In the genomic region with DNA sequence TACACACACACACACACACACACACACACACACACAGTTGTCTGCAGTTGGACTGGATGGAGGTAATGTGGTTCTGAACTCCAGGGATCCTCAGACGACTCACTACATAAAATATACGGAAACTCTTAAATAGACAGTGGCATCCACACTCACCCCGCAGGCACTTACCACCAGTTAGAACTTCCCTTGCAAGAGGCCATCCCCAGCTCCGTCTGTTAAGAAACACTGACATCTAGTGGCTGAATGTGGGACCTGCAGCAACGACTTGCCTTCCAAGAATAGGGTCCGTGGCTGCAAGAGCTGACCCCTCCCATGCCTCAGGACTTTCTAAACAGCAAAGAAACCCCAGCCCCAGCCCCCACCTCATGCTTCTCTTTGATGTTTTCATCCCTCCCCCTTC, we compare ENCODE assay signal across 8 mouse cellular contexts. TPM values are rescaled to one million over a fixed set of nuclear protein-coding genes. Genes with fewer than 3 reads are reported as not detected.
DNase-seq lines count a peak whose midpoint lies in the region; ATAC-seq and TF ChIP-seq lines count a peak whose summit lies in the region.

No protein-coding gene starts in this region.

- WGBS in forebrain, embryonic 13.5 days, result 0% methylated on average over 6 of the region's 6 CpGs
- WGBS in heart, postnatal 0 days, result 0% methylated on average over 6 of the region's 6 CpGs
- 4% methylated on average over 6 of the region's 6 CpGs for WGBS in liver, embryonic 14.5 days (ENCODE audit: insufficient replicate concordance)
- 0% methylated on average over 6 of the region's 6 CpGs for WGBS in neural tube, embryonic 15.5 days

- no peak overlapping the region for H3K4me3 ChIP-seq in ES-Bruce4 (ENCODE audit: low read depth, low read length)
- H3K4me3 ChIP-seq in forebrain, embryonic 13.5 days, result no peak overlapping the region
- H3K4me3 ChIP-seq in heart, postnatal 0 days (ENCODE audit: low read depth, low read length), result no peak overlapping the region
- H3K4me3 ChIP-seq in liver, embryonic 14.5 days (ENCODE audit: insufficient read depth in 1 of 2, low read depth in 2 of 2, low read length in 2 of 2), result no peak overlapping the region
- H3K4me3 ChIP-seq in neural tube, embryonic 15.5 days (replicated peaks), result no peak overlapping the region
- peak overlapping the region; percentile 71 for H3K4me3 ChIP-seq in testis, adult 2 months (ENCODE audit: control insufficient read depth, low read depth, low read length)

- H3K4me2 ChIP-seq in forebrain, embryonic 13.5 days, result peak overlapping the region; percentile 42
- H3K4me2 ChIP-seq in heart, postnatal 0 days (ENCODE audit: low read depth, low read length), result no peak overlapping the region
- no peak overlapping the region for H3K4me2 ChIP-seq in liver, embryonic 14.5 days (ENCODE audit: low read depth)
- H3K4me2 ChIP-seq in neural tube, embryonic 15.5 days, result peak overlapping the region; percentile 44

- TF ChIP-seq EP300 in ES-Bruce4 (IDR thresholded peaks at IDR 0.05; ENCODE audit: insufficient read depth, low read depth, low read length), result 0 out of 2 replicates have a peak, but pooled peaks have one; percentile 17
- TF ChIP-seq EP300 in heart, postnatal 0 days (IDR thresholded peaks at IDR 0.05; ENCODE audit: low read depth), result no peak
- no peak for TF ChIP-seq EP300 in liver, embryonic 14.5 days (IDR thresholded peaks at IDR 0.05; ENCODE audit: low read depth)

- H3K9me3 ChIP-seq in ES-Bruce4 (replicated peaks; ENCODE audit: control insufficient read depth, insufficient read depth, low read length, poor library complexity, severe bottlenecking), result no peaks in the 10 kb centered on the region
- H3K9me3 ChIP-seq in forebrain, embryonic 13.5 days (replicated peaks), result no peaks in the 10 kb centered on the region
- H3K9me3 ChIP-seq in heart, postnatal 0 days (replicated peaks; ENCODE audit: control insufficient read depth, low read length), result no peaks in the 10 kb centered on the region
- H3K9me3 ChIP-seq in liver, embryonic 14.5 days (ENCODE audit: control insufficient read depth, low read length), result no peaks in the 10 kb centered on the region
- no peaks in the 10 kb centered on the region for H3K9me3 ChIP-seq in neural tube, embryonic 15.5 days (replicated peaks)

- no peaks in the 10 kb centered on the region for H3K36me3 ChIP-seq in ES-Bruce4 (ENCODE audit: control insufficient read depth, insufficient read depth, low read length, poor library complexity, severe bottlenecking)
- no peaks in the 10 kb centered on the region for H3K36me3 ChIP-seq in forebrain, embryonic 13.5 days (ENCODE audit: poor library complexity, severe bottlenecking)
- H3K36me3 ChIP-seq in heart, postnatal 0 days (replicated peaks; ENCODE audit: control insufficient read depth, insufficient read depth, low read length), result no peaks in the 10 kb centered on the region
- H3K36me3 ChIP-seq in liver, embryonic 14.5 days (replicated peaks; ENCODE audit: control insufficient read depth, insufficient read depth, low read depth), result no peaks in the 10 kb centered on the region
- H3K36me3 ChIP-seq in neural tube, embryonic 15.5 days, result no peaks in the 10 kb centered on the region
- H3K36me3 ChIP-seq in testis, adult 2 months (ENCODE audit: control insufficient read depth, insufficient read depth, low read length), result no peaks in the 10 kb centered on the region

- no peak for TF ChIP-seq POLR2A in ES-Bruce4 (IDR thresholded peaks at IDR 0.05; ENCODE audit: insufficient read depth, low read length)
- TF ChIP-seq POLR2A in testis, adult 2 months (IDR thresholded peaks at IDR 0.05; ENCODE audit: control insufficient read depth, low read depth, low read length), result no peak

- no peaks in the 10 kb centered on the region for H3K27me3 ChIP-seq in ES-Bruce4 (ENCODE audit: control insufficient read depth, insufficient read depth, low read length, poor library complexity, severe bottlenecking)
- H3K27me3 ChIP-seq in forebrain, embryonic 13.5 days, result peaks cover 35% of the 10 kb centered on the region
- peaks cover 34% of the 10 kb centered on the region for H3K27me3 ChIP-seq in heart, postnatal 0 days (ENCODE audit: control insufficient read depth, insufficient read depth, low read length)
- H3K27me3 ChIP-seq in liver, embryonic 14.5 days (ENCODE audit: control insufficient read depth, insufficient read depth, low read length), result peaks cover 7% of the 10 kb centered on the region
- H3K27me3 ChIP-seq in neural tube, embryonic 15.5 days (replicated peaks), result peaks cover 25% of the 10 kb centered on the region
- no peaks in the 10 kb centered on the region for H3K27me3 ChIP-seq in testis, adult 2 months (ENCODE audit: control insufficient read depth, insufficient read depth, low read length)

- ATAC-seq in forebrain, embryonic 13.5 days, result peak; percentile 83
- ATAC-seq in heart, postnatal 0 days (ENCODE audit: insufficient read depth, low read depth), result peak; percentile 44
- ATAC-seq in liver, embryonic 14.5 days (ENCODE audit: insufficient read depth), result no peak
- peak; percentile 67 for ATAC-seq in neural tube, embryonic 15.5 days (ENCODE audit: low FRiP score)

- peak; percentile 99 for TF ChIP-seq CTCF in ES-Bruce4 (IDR thresholded peaks at IDR 0.05; ENCODE audit: low read depth, low read length)
- peak; percentile 97 for TF ChIP-seq CTCF in heart, postnatal 0 days (IDR thresholded peaks at IDR 0.05; ENCODE audit: low read depth)
- TF ChIP-seq CTCF in liver, embryonic 14.5 days (IDR thresholded peaks at IDR 0.05; ENCODE audit: low read depth), result peak; percentile 93
- peak; percentile 93; the same call in 1 of the 2 replicates for TF ChIP-seq CTCF in testis, adult 2 months (IDR thresholded peaks at IDR 0.05; ENCODE audit: control insufficient read depth, insufficient read depth, insufficient replicate concordance, low read depth, low read length)

- peak; percentile 60 for DNase-seq in c-Kit-positive CD71-positive TER-119-positive erythroid progenitor cells, embryonic 14.5 days (ENCODE audit: low spot score)
- DNase-seq in heart, postnatal 0 days (ENCODE audit: low spot score), result peak; percentile 74
- DNase-seq in kidney, postnatal 25 days, result peak; percentile 74 to 88
- peak; percentile 33 to 47 (median 38) for DNase-seq in liver, embryonic 14.5 days (ENCODE audit: low read depth in 3 of 3, low spot score in 3 of 3)

- H3K4me1 ChIP-seq in ES-Bruce4 (ENCODE audit: control insufficient read depth, insufficient read depth, low read length), result peaks cover 3% of the 10 kb centered on the region
- peaks cover 32% of the 10 kb centered on the region for H3K4me1 ChIP-seq in forebrain, embryonic 13.5 days
- H3K4me1 ChIP-seq in heart, postnatal 0 days (ENCODE audit: control insufficient read depth, insufficient read depth), result no peaks in the 10 kb centered on the region
- H3K4me1 ChIP-seq in liver, embryonic 14.5 days (replicated peaks; ENCODE audit: control insufficient read depth in 2 of 2, insufficient read depth in 2 of 2, low read length in 1 of 2), result no peaks in the 10 kb centered on the region
- H3K4me1 ChIP-seq in neural tube, embryonic 15.5 days, result peaks cover 37% of the 10 kb centered on the region
- peaks cover 12% of the 10 kb centered on the region for H3K4me1 ChIP-seq in testis, adult 2 months (ENCODE audit: control insufficient read depth, insufficient read depth, low read length)

- H3K27ac ChIP-seq in ES-Bruce4 (ENCODE audit: insufficient read depth, low read length), result no peak overlapping the region
- H3K27ac ChIP-seq in forebrain, embryonic 13.5 days, result 0 out of 2 replicates have a peak overlapping the region, but pooled peaks have one; percentile 25
- H3K27ac ChIP-seq in heart, postnatal 0 days (ENCODE audit: low read depth), result no peak overlapping the region
- H3K27ac ChIP-seq in liver, embryonic 14.5 days, result no peak overlapping the region
- H3K27ac ChIP-seq in neural tube, embryonic 15.5 days (replicated peaks), result no peak overlapping the region
- no peak overlapping the region for H3K27ac ChIP-seq in testis, adult 2 months (ENCODE audit: control insufficient read depth, insufficient read depth, low read depth, low read length)

- no peak overlapping the region for H3K9ac ChIP-seq in ES-Bruce4 (ENCODE audit: low read depth, poor library complexity, severe bottlenecking)
- H3K9ac ChIP-seq in forebrain, embryonic 13.5 days, result no peak overlapping the region
- no peak overlapping the region for H3K9ac ChIP-seq in heart, postnatal 0 days (replicated peaks; ENCODE audit: low read depth, low read length)
- H3K9ac ChIP-seq in liver, embryonic 14.5 days (replicated peaks), result no peak overlapping the region
- H3K9ac ChIP-seq in neural tube, embryonic 15.5 days (replicated peaks), result no peak overlapping the region

RNA-seq across cellular contexts. Expression of a gene that starts 32.0 kb away (rescaled TPM):
- polyA plus RNA-seq in ES-Bruce4 (2011; ENCODE audit: insufficient read depth, insufficient read length, low read depth, missing spikeins), result 1,928 and 2,044 TPM in 2 replicates
- 911 and 1,077 TPM in 2 replicates for polyA plus RNA-seq in forebrain, embryonic 13.5 days (2015; fragmentation: Nextera tagmentation; extraction: Ambion mirVana)
- 331 and 650 TPM in 2 replicates for total RNA-seq in heart, postnatal 0 days (2014; rRNA removed; ENCODE audit: low replicate concordance)
- polyA plus RNA-seq in heart, postnatal 0 days (2015; fragmentation: Nextera tagmentation; extraction: Ambion mirVana), result 773 and 797 TPM in 2 replicates
- 758 and 1,654 TPM in 2 replicates for polyA plus RNA-seq in liver, embryonic 14.5 days (2012; rRNA removed)
- polyA plus RNA-seq in liver, embryonic 14.5 days (2014; fragmentation: Nextera tagmentation; extraction: Ambion mirVana), result 899 and 926 TPM in 2 replicates
- polyA plus RNA-seq in neural tube, embryonic 15.5 days (2015; fragmentation: Nextera tagmentation; extraction: Ambion mirVana), result 804 and 844 TPM in 2 replicates
- 600 and 645 TPM in 2 replicates for polyA plus RNA-seq in testis, adult 2 months (2012; rRNA removed)

RNA-seq across cellular contexts. Expression of a gene that starts 38.9 kb away (rescaled TPM):
- polyA plus RNA-seq in ES-Bruce4 (2011; ENCODE audit: insufficient read depth, insufficient read length, low read depth, missing spikeins), result 11.7 and 11.8 TPM in 2 replicates
- 21.6 and 22.3 TPM in 2 replicates for polyA plus RNA-seq in forebrain, embryonic 13.5 days (2015; fragmentation: Nextera tagmentation; extraction: Ambion mirVana)
- 12.4 and 17.6 TPM in 2 replicates for total RNA-seq in heart, postnatal 0 days (2014; rRNA removed; ENCODE audit: low replicate concordance)
- 10.5 and 11.8 TPM in 2 replicates for polyA plus RNA-seq in heart, postnatal 0 days (2015; fragmentation: Nextera tagmentation; extraction: Ambion mirVana)
- 2.7 and 2.9 TPM in 2 replicates for polyA plus RNA-seq in liver, embryonic 14.5 days (2012; rRNA removed)
- 6.4 and 6.5 TPM in 2 replicates for polyA plus RNA-seq in liver, embryonic 14.5 days (2014; fragmentation: Nextera tagmentation; extraction: Ambion mirVana)
- polyA plus RNA-seq in neural tube, embryonic 15.5 days (2015; fragmentation: Nextera tagmentation; extraction: Ambion mirVana), result 30.0 and 31.0 TPM in 2 replicates
- polyA plus RNA-seq in testis, adult 2 months (2012; rRNA removed), result 13.9 and 15.2 TPM in 2 replicates

Comparison
In these comparisons a context has a peak if more than half of its experiments do, and no peak if none do; other contexts are left out.
1. H3K4me2 ChIP-seq: peak in forebrain, embryonic 13.5 days (single experiment) and neural tube, embryonic 15.5 days (single experiment); none in heart, postnatal 0 days (single experiment) and liver, embryonic 14.5 days (single experiment).
2. Peak in every context shown above with its lines, with median percentiles within 50 percentile points of each other: CTCF ChIP-seq and DNase-seq.